Mouse (Mus musculus) mouse trophoblast stem cell (cell line): ENCODE measurements around the gene Sec61a1.

Experiments
- in situ Hi-C, 2 experiments: fragments of 300-500 bp; cut with MseI, MboI; formaldehyde crosslinking; loops; 2 replicates in 1 of 2; 3 replicates in 1 of 2; pipeline ENCODE4 v1.15.1; 2025

Gene Sec61a1

GRCm38 (mm10) chr6:88454545-88454944 is 64.2 kb downstream of the Sec61a1 start:
- in situ Hi-C loops, result no loop called here
